Mouse (Mus musculus) cerebellum, adult 18-20 months (tissue): ENCODE measurements around the gene Csrp1.

Experiments
- DNase-seq, 2 experiments: peaks; one replicate each; pipeline ENCODE4 v3.0.0; 2021

Csrp1 gene

GRCm38 (mm10) chr1:135777046-135777445 lies 57.2 kb downstream of the Csrp1 start:
- DNase-seq: no peak

GRCm38 (mm10) chr1:135778780-135779535 lies 59.1 kb downstream of the Csrp1 start, which contains the start of gene Tnni1:
Tnni1 (plus strand) TSS chr1:135779434.
- DNase-seq: no peak

GRCm38 (mm10) chr1:135780649-135781048 lies 60.8 kb downstream of the Csrp1 start:
- DNase-seq: no peak

- peak; percentile 43 to 57 for DNase-seq
These were observed 61.4 kb downstream of the Csrp1 start for GRCm38 (mm10) chr1:135781220-135781619.

- no peak for DNase-seq
These were observed 63.0 kb downstream of the Csrp1 start for GRCm38 (mm10) chr1:135782816-135783215.

- DNase-seq: peak; percentile 32 to 49
These were observed 67.9 kb downstream of the Csrp1 start for GRCm38 (mm10) chr1:135787799-135788198.

GRCm38 (mm10) chr1:135788708-135789107 lies 68.8 kb downstream of the Csrp1 start:
- DNase-seq: no peak

- peak; percentile 50 to 62 for DNase-seq
These were observed 70.0 kb downstream of the Csrp1 start for GRCm38 (mm10) chr1:135789815-135790214.

GRCm38 (mm10) chr1:135792143-135792939 lies 72.5 kb downstream of the Csrp1 start:
- no peak for DNase-seq

- DNase-seq: no peak
These were observed 73.7 kb downstream of the Csrp1 start for GRCm38 (mm10) chr1:135793370-135794215.

- no peak for DNase-seq
These were observed 74.6 kb downstream of the Csrp1 start for GRCm38 (mm10) chr1:135794216-135795134.

GRCm38 (mm10) chr1:135798492-135798891 lies 78.6 kb downstream of the Csrp1 start:
- no peak for DNase-seq

- DNase-seq: no peak
These were observed 79.3 kb downstream of the Csrp1 start for GRCm38 (mm10) chr1:135799109-135799627.

GRCm38 (mm10) chr1:135800192-135800950 lies 80.5 kb downstream of the Csrp1 start:
- no peak for DNase-seq
